Mouse (Mus musculus) midbrain, embryonic 15.5 days (tissue): Measurements from ENCODE around the gene E4f1. TPM values are rescaled to one million over a fixed set of nuclear protein-coding genes. Genes with fewer than 3 reads are reported as not detected.
A peak's percentile ranks its signal among the peaks of the same experiment; 100 is the strongest.

Experiments
- ATAC-seq: fragments of 200-750 bp; cut with Nextera tagmentation; replicated peaks from 2 replicates; pipeline ENCODE4 v1.8.0; 2017; ENCODE audit warnings: moderate TSS enrichment
- H3K27ac ChIP-seq: fragments of 300-500 bp; sonication (generic); 2 replicates; pipeline ENCODE4 v1.5.1; 2015; ENCODE audit warnings: mild to moderate bottlenecking, inconsistent platforms
- H3K27me3 ChIP-seq: fragments of 300-500 bp; sonication (generic); replicated peaks from 2 replicates; pipeline ENCODE4 v1.6.1; 2015; ENCODE audit warnings: inconsistent platforms
- H3K36me3 ChIP-seq: fragments of 300-500 bp; sonication (generic); replicated peaks from 2 replicates; pipeline ENCODE4 v1.6.1; 2015; ENCODE audit warnings: inconsistent platforms
- H3K4me1 ChIP-seq: fragments of 300-500 bp; sonication (generic); 2 replicates; pipeline ENCODE4 v1.6.1; 2015; ENCODE audit warnings: inconsistent platforms
- H3K4me2 ChIP-seq: fragments of 300-500 bp; sonication (generic); 2 replicates; pipeline ENCODE4 v1.6.1; 2015; ENCODE audit warnings: inconsistent platforms, mild to moderate bottlenecking, moderate library complexity
- H3K4me3 ChIP-seq: fragments of 300-500 bp; sonication (generic); 2 replicates; pipeline ENCODE4 v1.5.1; 2015; ENCODE audit warnings: mild to moderate bottlenecking, inconsistent platforms
- H3K9ac ChIP-seq: fragments of 300-500 bp; sonication (generic); 2 replicates; pipeline ENCODE4 v1.6.1; 2015; ENCODE audit warnings: mild to moderate bottlenecking, inconsistent platforms
- H3K9me3 ChIP-seq: fragments of 300-500 bp; sonication (generic); 2 replicates; pipeline ENCODE4 v1.6.1; 2016; ENCODE audit warnings: inconsistent platforms
- WGBS: fragments of 180-500 bp; shearing (Covaris S2); methylation state at CpG from one replicate; pipeline ENCODE4 v1.1.7; 2015; ENCODE audit warnings: mixed read lengths; 5-methylcytosine and 5-hydroxymethylcytosine counted together
- polyA plus RNA-seq: library from polyadenylated mRNA; unstranded; fragments of >200 nt; fragmentation: Nextera tagmentation; extraction: Ambion mirVana; gene quantifications from 2 replicates; pipeline ENCODE4 v1.2.1, GENCODE M21; 2015

E4f1 gene
- polyA plus RNA-seq, 1 experiment from 2014 or later, result 55.6 TPM

DNA sequence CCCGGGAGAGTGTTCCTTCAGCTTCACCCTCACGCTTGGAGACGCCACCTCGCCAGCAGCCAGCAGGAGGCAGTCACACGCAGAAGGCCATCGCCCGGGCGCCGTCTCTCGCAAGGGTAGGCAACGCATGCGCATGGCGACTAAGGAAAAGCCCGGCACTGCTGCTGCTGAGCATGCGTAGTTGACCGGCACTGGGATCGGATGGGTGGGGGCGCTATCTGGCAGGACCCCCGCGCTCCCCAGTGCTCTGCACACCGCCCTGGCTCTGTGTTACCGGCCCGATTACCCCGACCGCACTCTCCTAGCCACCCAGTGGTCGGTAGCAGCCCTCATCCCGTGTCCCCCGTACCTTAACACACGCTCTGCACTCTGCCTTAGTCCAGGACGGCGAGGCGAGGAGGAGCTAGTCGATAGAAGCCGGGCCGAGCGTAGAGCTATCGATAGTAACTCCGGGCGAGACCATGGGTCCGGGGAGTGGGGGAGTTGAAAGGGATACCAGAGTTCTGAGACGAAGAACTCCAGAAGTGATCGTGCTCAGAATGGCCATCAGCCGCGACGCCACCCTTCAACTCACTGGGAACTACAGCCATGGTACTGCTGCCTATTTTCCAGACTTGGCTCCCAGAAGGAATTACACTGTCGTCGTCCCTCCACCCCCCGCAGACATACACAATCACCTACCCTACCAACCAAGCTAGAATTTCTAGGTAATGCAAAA is 8.7 kb upstream of the E4f1 start, which contains the start of gene Mlst8:
Gene Mlst8 (minus strand): TSS at position 416 of the 718 bp plus-strand sequence.
- peak within 1 kb of the TSS; percentile 61 for H3K4me3 ChIP-seq
- no peaks in the 10 kb centered on the region for H3K9me3 ChIP-seq
- peaks cover 21% of the 10 kb centered on the region for H3K4me1 ChIP-seq
- no peaks in the 10 kb centered on the region for H3K27me3 ChIP-seq
- peak within 1 kb of the TSS; percentile 95 for H3K27ac ChIP-seq
- peaks cover 18% of the 10 kb centered on the region for H3K36me3 ChIP-seq
- peak within 1 kb of the TSS; percentile 68 for H3K9ac ChIP-seq
- peak; percentile 92 for ATAC-seq
- H3K4me2 ChIP-seq, result peak within 1 kb of the TSS; percentile 54
- under 1% methylated on average over 48 of the region's 48 CpGs for WGBS

- peaks cover 22% of the 10 kb centered on the region for H3K4me1 ChIP-seq
- H3K27ac ChIP-seq, result peak overlapping the region; percentile 95
- peak overlapping the region; percentile 68 for H3K9ac ChIP-seq
- peak overlapping the region; percentile 54 for H3K4me2 ChIP-seq
- no peaks in the 10 kb centered on the region for H3K9me3 ChIP-seq
- peak; percentile 37 for ATAC-seq
- no peaks in the 10 kb centered on the region for H3K27me3 ChIP-seq
- H3K36me3 ChIP-seq, result peaks cover 18% of the 10 kb centered on the region
- WGBS, result 51% methylated on average over 11 of the region's 11 CpGs
- H3K4me3 ChIP-seq, result peak overlapping the region; percentile 61
Measured at GRCm38 (mm10) chr17:24477985-24478600, 8.0 kb upstream of the E4f1 start.

DNA sequence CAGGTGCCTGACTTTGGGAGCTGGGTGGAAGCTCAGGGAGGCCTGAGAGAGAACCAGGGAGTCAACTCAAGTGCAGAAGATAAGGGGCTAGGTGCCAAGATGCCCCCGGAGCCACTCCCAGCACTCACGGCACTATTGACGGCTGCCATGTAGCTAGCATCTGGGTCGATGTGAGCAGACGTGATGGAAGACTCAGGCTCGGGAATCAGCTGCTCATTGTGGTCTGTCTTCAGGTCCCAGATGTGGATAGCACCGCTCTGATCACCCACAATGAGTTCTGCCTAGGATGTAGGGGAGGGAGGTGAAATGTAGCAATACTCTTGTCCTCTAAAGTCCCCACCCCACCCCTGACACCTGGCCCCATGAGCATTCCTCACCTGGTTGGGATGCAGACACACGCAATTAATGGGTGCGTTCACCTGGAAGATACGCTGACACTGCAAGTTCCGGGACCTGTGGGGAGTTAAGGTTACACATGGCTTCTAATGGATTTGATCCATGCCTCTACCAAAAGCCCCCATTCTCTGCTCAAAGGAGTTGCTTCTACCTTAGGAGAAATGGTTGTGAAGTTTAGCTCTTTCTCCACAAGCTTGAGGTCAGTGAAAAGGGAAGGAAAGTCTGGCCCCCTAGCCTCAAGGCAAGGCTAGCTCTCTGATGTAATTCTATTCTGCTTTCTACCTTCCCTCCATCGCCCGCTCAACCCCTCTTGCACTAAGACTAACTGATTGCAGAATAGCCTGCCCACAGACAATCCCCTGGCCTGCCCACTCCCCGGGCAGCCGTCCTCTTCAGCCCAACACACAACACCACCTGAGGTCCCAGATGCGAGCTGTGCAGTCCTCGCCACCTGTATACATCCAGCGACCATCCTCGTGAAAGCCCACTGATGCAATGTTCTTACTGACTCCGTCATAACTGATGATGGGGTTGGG is 7.2 kb upstream of the E4f1 start:
- Histone ChIP-seq H3K27ac (no peak overlapping the region), H3K9me3 (no peaks in the 10 kb centered on the region), H3K4me2 (peak overlapping the region; percentile 54; the same call in 1 of the 2 replicates), H3K4me1 (peaks cover 30% of the 10 kb centered on the region), H3K9ac (peak overlapping the region; percentile 68), H3K36me3 (peaks cover 18% of the 10 kb centered on the region), H3K27me3 (no peaks in the 10 kb centered on the region), H3K4me3 (peak overlapping the region; percentile 61; the same call in 1 of the 2 replicates)
- WGBS, result 93% methylated on average over 20 of the region's 20 CpGs
- no peak for ATAC-seq

GRCm38 (mm10) chr17:24476022-24476776 is 6.1 kb upstream of the E4f1 start:
- peaks cover 41% of the 10 kb centered on the region for H3K4me1 ChIP-seq
- no peak for ATAC-seq
- 92% methylated on average over 10 of the region's 10 CpGs for WGBS
- no peak overlapping the region for H3K9ac ChIP-seq
- H3K9me3 ChIP-seq, result no peaks in the 10 kb centered on the region
- H3K27me3 ChIP-seq, result no peaks in the 10 kb centered on the region
- H3K4me2 ChIP-seq, result no peak overlapping the region
- peaks cover 18% of the 10 kb centered on the region for H3K36me3 ChIP-seq
- no peak overlapping the region for H3K4me3 ChIP-seq
- no peak overlapping the region for H3K27ac ChIP-seq

DNA sequence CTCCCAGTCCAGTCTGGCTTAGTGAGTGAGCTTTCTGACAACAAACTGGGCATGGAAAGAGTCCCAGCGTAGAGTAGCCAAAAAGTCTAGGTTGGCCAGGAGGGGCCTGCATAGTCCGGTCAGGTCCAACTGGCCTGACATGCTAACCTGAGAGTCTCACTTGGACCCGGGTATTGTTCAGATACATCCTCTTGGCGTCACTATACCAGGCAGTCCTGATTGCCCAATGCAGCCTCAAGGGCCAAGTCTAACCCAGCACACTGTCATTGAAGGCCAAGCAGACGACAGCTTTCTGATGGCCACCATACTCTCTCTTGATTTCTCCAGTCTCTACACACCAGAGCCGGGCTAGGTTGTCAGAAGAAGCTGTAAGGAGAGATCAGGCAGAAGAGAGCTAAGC is 5.5 kb upstream of the E4f1 start:
- Histone ChIP-seq H3K4me1 (peaks cover 45% of the 10 kb centered on the region), H3K9me3 (no peaks in the 10 kb centered on the region), H3K4me2 (no peak overlapping the region), H3K27me3 (no peaks in the 10 kb centered on the region), H3K36me3 (peaks cover 18% of the 10 kb centered on the region), H3K9ac (no peak overlapping the region), H3K27ac (no peak overlapping the region), H3K4me3 (no peak overlapping the region)
- WGBS, result 95% methylated on average over 6 of the region's 6 CpGs
- ATAC-seq, result no peak

DNA sequence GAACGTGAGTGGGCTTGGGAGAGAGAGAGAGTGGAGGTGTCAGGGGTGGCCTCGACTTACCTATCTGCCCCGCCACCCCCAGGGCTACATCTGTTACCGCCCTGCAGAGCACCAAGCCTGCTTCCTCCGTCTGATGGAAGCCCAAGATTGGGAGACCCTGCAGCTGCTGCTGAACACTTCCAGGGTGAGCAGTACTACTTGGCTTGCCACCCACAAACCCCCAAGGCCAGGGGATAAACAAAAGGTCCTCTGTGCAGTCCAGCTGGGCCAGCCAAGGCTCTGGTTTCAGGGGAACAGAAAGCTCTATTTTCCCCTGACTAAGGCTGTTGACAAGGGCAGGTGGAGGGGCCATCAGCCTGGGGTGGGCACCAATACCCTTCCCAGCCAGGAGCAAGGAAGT is 4.4 kb upstream of the E4f1 start:
- Histone ChIP-seq H3K4me3 (no peak overlapping the region), H3K27me3 (no peaks in the 10 kb centered on the region), H3K9ac (no peak overlapping the region), H3K9me3 (no peaks in the 10 kb centered on the region), H3K27ac (no peak overlapping the region), H3K36me3 (peaks cover 18% of the 10 kb centered on the region), H3K4me1 (peaks cover 36% of the 10 kb centered on the region), H3K4me2 (no peak overlapping the region)
- WGBS, result 91% methylated on average over 5 of the region's 5 CpGs
- no peak for ATAC-seq

- Histone ChIP-seq H3K4me1 (peaks cover 36% of the 10 kb centered on the region), H3K4me3 (no peak within 1 kb of the TSS), H3K9me3 (no peaks in the 10 kb centered on the region), H3K36me3 (peaks cover 18% of the 10 kb centered on the region), H3K4me2 (peak within 1 kb of the TSS; percentile 2; the same call in 1 of the 2 replicates), H3K27ac (no peak within 1 kb of the TSS), H3K27me3 (no peaks in the 10 kb centered on the region), H3K9ac (no peak within 1 kb of the TSS)
- ATAC-seq, result no peak
- 87% methylated on average over 6 of the region's 6 CpGs for WGBS
Measured at GRCm38 (mm10) chr17:24473612-24474275, 3.6 kb upstream of the E4f1 start, which contains the start of gene Bricd5. Bricd5 (plus strand) TSS chr17:24473884.

DNA sequence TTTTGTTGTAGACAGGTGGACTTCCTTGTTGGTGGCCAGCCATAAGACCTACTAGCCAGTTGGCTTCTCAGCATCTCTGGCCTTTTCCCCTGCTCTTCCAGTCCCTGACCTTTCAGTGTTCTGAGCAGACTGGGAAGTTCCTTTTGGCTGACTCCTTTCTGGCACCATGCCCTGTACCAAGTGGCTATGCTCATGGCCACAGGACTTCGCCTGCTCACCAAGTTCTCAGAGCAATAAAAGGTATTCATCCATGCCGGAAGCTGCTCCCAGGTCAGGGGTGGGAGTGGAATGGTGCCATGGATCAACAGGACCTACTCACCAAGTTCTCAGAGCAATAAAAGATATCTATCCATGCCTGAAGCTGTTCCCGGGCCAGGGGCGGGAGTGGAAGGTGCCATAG is 2.4 kb upstream of the E4f1 start:
- Histone ChIP-seq H3K27ac (no peak overlapping the region), H3K9ac (no peak overlapping the region), H3K4me1 (peaks cover 27% of the 10 kb centered on the region), H3K36me3 (peaks cover 18% of the 10 kb centered on the region), H3K4me2 (peak overlapping the region; percentile 99; the same call in 1 of the 2 replicates), H3K4me3 (no peak overlapping the region), H3K27me3 (no peaks in the 10 kb centered on the region), H3K9me3 (no peaks in the 10 kb centered on the region)
- 89% methylated on average over 4 of the region's 4 CpGs for WGBS
- no peak for ATAC-seq

DNA sequence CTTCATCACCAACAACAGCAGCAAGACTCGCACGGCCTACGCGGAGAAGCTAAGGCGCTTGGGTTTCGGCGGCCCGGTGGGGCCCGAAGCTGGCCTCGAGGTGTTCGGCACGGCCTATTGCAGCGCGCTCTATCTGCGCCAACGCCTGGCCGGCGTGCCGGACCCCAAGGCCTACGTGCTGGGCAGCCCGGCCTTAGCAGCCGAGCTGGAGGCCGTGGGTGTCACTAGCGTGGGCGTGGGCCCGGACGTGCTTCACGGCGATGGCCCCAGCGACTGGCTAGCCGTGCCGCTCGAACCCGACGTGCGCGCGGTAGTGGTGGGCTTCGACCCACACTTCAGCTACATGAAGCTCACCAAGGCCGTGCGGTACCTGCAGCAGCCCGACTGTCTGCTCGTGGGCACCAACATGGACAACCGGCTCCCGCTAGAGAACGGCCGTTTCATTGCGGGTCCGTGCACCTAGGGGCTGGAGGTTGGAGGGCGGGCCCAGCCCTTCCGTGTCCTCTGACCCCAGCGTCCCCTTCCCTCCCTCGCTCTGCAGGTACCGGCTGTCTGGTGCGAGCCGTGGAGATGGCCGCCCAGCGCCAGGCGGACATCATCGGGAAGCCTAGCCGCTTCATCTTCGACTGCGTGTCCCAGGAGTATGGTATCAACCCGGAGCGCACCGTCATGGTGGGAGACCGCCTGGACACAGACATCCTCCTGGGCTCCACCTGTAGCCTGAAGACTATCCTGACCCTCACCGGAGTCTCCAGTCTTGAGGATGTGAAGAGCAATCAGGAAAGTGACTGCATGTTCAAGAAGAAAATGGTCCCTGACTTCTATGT is 801 bp upstream of the E4f1 start:
- peak; percentile 22 for ATAC-seq
- Histone ChIP-seq H3K9me3 (no peaks in the 10 kb centered on the region), H3K4me3 (peak overlapping the region; percentile 67), H3K4me2 (peak overlapping the region; percentile 99), H3K27ac (peak overlapping the region; percentile 81), H3K4me1 (peaks cover 24% of the 10 kb centered on the region), H3K27me3 (no peaks in the 10 kb centered on the region), H3K9ac (peak overlapping the region; percentile 62), H3K36me3 (peaks cover 9% of the 10 kb centered on the region)
- under 1% methylated on average over 68 of the region's 68 CpGs for WGBS

DNA sequence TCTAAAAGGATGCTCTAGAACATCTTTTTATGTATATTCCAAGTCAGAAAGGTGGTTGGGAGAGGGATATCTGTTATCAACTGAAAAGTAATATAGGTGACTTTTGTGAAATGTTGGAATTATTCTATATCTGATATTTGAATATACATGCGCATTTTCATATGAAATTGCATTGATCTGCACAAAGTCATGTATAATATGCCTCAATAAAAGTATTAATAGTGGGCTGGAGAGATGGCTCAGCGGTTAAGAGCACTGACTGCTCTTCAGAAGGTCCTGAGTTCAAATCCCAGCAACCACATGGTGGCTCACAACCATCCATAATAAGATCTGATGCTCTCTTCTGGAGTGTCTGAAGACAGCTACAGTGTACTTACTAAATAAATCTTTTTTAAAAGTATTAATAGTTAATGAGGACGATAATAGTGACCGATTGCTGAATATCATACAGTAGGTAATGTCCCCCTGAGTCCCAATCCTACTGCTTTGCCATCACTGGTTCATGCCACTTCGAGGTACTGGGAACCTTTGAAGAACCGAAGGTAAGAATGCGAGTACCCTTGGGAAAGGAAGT is 690 bp downstream of the E4f1 start:
- Histone ChIP-seq H3K36me3 (0 out of 2 replicates have a peak, but pooled peaks cover 2% of the 10 kb centered on the region), H3K9me3 (no peaks in the 10 kb centered on the region), H3K4me1 (peaks cover 24% of the 10 kb centered on the region), H3K4me3 (peak overlapping the region; percentile 67), H3K27ac (peak overlapping the region; percentile 81), H3K9ac (peak overlapping the region; percentile 62), H3K27me3 (no peaks in the 10 kb centered on the region), H3K4me2 (peak overlapping the region; percentile 99)
- WGBS, result 20% methylated on average over 7 of the region's 7 CpGs
- no peak; the same call in 1 of the 2 replicates for ATAC-seq
